Mouse (Mus musculus): ENCODE measurements around the gene Cd46. TPM values are rescaled to one million over a fixed set of nuclear protein-coding genes. Genes with fewer than 3 reads are reported as not detected.

The Cd46 gene
- polyA plus RNA-seq, 1 experiment from 2014 or later, result 1.0 TPM

- H3K36me3 ChIP-seq (ENCODE audit: control insufficient read depth, insufficient read depth, low read length), result no peaks in the 10 kb centered on the region
- WGBS, result 59% methylated on average over 11 of the region's 11 CpGs
- ATAC-seq (replicated peaks; ENCODE audit: low FRiP score, low TSS enrichment, low read depth) (no peak; the same call in 1 of the 2 replicates), DNase-seq (ENCODE audit: low spot score) (peak; percentile 52)
- H3K27ac ChIP-seq (ENCODE audit: low read depth), result no peak overlapping the region
- no peaks in the 10 kb centered on the region for H3K4me1 ChIP-seq (replicated peaks; ENCODE audit: control insufficient read depth, insufficient read depth, low read length)
- H3K9ac ChIP-seq (ENCODE audit: low read length), result no peak overlapping the region
- H3K9me3 ChIP-seq (ENCODE audit: control insufficient read depth, low read length), result no peaks in the 10 kb centered on the region
- peak overlapping the region; percentile 25; the same call in 1 of the 2 replicates for H3K4me2 ChIP-seq (ENCODE audit: low read length)
- no peaks in the 10 kb centered on the region for H3K27me3 ChIP-seq (replicated peaks; ENCODE audit: control insufficient read depth, insufficient read depth, low read length)
- no peak overlapping the region for H3K4me3 ChIP-seq (ENCODE audit: low read depth, low read length)
Observed at GRCm38 (mm10) chr1:195016811-195017501, 75.1 kb downstream of the Cd46 start.

GRCm38 (mm10) chr1:195015281-195015680, 76.8 kb downstream of the Cd46 start:
- ATAC-seq (replicated peaks; ENCODE audit: low FRiP score, low TSS enrichment, low read depth), result no peak
- WGBS, result 89% methylated on average over 1 of the region's 1 CpGs
- Histone ChIP-seq H3K4me1 (replicated peaks; ENCODE audit: control insufficient read depth, insufficient read depth, low read length) (no peaks in the 10 kb centered on the region), H3K4me2 (ENCODE audit: low read length) (no peak overlapping the region), H3K36me3 (ENCODE audit: control insufficient read depth, insufficient read depth, low read length) (no peaks in the 10 kb centered on the region), H3K9ac (ENCODE audit: low read length) (no peak overlapping the region), H3K4me3 (ENCODE audit: low read depth, low read length) (no peak overlapping the region), H3K27ac (ENCODE audit: low read depth) (no peak overlapping the region), H3K27me3 (replicated peaks; ENCODE audit: control insufficient read depth, insufficient read depth, low read length) (no peaks in the 10 kb centered on the region), H3K9me3 (ENCODE audit: control insufficient read depth, low read length) (no peaks in the 10 kb centered on the region)
- DNase-seq (ENCODE audit: low spot score), result no peak

- H3K9ac ChIP-seq (ENCODE audit: low read length), result no peak overlapping the region
- ATAC-seq (replicated peaks; ENCODE audit: low FRiP score, low TSS enrichment, low read depth) (no peak), DNase-seq (ENCODE audit: low spot score) (no peak)
- H3K9me3 ChIP-seq (ENCODE audit: control insufficient read depth, low read length), result no peaks in the 10 kb centered on the region
- H3K4me1 ChIP-seq (replicated peaks; ENCODE audit: control insufficient read depth, insufficient read depth, low read length), result no peaks in the 10 kb centered on the region
- H3K36me3 ChIP-seq (ENCODE audit: control insufficient read depth, insufficient read depth, low read length), result no peaks in the 10 kb centered on the region
- 56% methylated on average over 3 of the region's 3 CpGs for WGBS
- H3K4me2 ChIP-seq (ENCODE audit: low read length), result no peak overlapping the region
- no peak overlapping the region for H3K4me3 ChIP-seq (ENCODE audit: low read depth, low read length)
- no peak overlapping the region for H3K27ac ChIP-seq (ENCODE audit: low read depth)
- H3K27me3 ChIP-seq (replicated peaks; ENCODE audit: control insufficient read depth, insufficient read depth, low read length), result no peaks in the 10 kb centered on the region
Observed at GRCm38 (mm10) chr1:195014201-195014885, 77.7 kb downstream of the Cd46 start.

- H3K4me1 ChIP-seq (replicated peaks; ENCODE audit: control insufficient read depth, insufficient read depth, low read length), result no peaks in the 10 kb centered on the region
- no peaks in the 10 kb centered on the region for H3K36me3 ChIP-seq (ENCODE audit: control insufficient read depth, insufficient read depth, low read length)
- H3K4me2 ChIP-seq (ENCODE audit: low read length), result no peak overlapping the region
- H3K4me3 ChIP-seq (ENCODE audit: low read depth, low read length), result no peak overlapping the region
- 0 out of 2 replicates have a peak, but pooled peaks have one; percentile 47 for ATAC-seq (replicated peaks; ENCODE audit: low FRiP score, low TSS enrichment, low read depth)
- WGBS, result 79% methylated on average over 2 of the region's 2 CpGs
- H3K27me3 ChIP-seq (replicated peaks; ENCODE audit: control insufficient read depth, insufficient read depth, low read length), result no peaks in the 10 kb centered on the region
- no peaks in the 10 kb centered on the region for H3K9me3 ChIP-seq (ENCODE audit: control insufficient read depth, low read length)
- no peak overlapping the region for H3K27ac ChIP-seq (ENCODE audit: low read depth)
- no peak overlapping the region for H3K9ac ChIP-seq (ENCODE audit: low read length)
- DNase-seq (ENCODE audit: low spot score), result no peak
Observed at GRCm38 (mm10) chr1:195012531-195012930, 79.5 kb downstream of the Cd46 start.

- Histone ChIP-seq H3K4me1 (replicated peaks; ENCODE audit: control insufficient read depth, insufficient read depth, low read length) (no peaks in the 10 kb centered on the region), H3K9me3 (ENCODE audit: control insufficient read depth, low read length) (no peaks in the 10 kb centered on the region), H3K27me3 (replicated peaks; ENCODE audit: control insufficient read depth, insufficient read depth, low read length) (no peaks in the 10 kb centered on the region), H3K9ac (ENCODE audit: low read length) (no peak overlapping the region), H3K4me2 (ENCODE audit: low read length) (no peak overlapping the region), H3K27ac (ENCODE audit: low read depth) (no peak overlapping the region), H3K4me3 (ENCODE audit: low read depth, low read length) (no peak overlapping the region), H3K36me3 (ENCODE audit: control insufficient read depth, insufficient read depth, low read length) (no peaks in the 10 kb centered on the region)
- no peak for DNase-seq (ENCODE audit: low spot score)
- ATAC-seq (replicated peaks; ENCODE audit: low FRiP score, low TSS enrichment, low read depth), result no peak
Observed at GRCm38 (mm10) chr1:195006267-195006666, 85.8 kb downstream of the Cd46 start.

GRCm38 (mm10) chr1:195004194-195004593, 87.9 kb downstream of the Cd46 start:
- WGBS, result 82% methylated on average over 1 of the region's 1 CpGs

GRCm38 (mm10) chr1:195003328-195003727, 88.7 kb downstream of the Cd46 start:
- no peak overlapping the region for H3K9ac ChIP-seq (ENCODE audit: low read length)
- no peaks in the 10 kb centered on the region for H3K36me3 ChIP-seq (ENCODE audit: control insufficient read depth, insufficient read depth, low read length)
- H3K4me1 ChIP-seq (replicated peaks; ENCODE audit: control insufficient read depth, insufficient read depth, low read length), result no peaks in the 10 kb centered on the region
- no peaks in the 10 kb centered on the region for H3K27me3 ChIP-seq (replicated peaks; ENCODE audit: control insufficient read depth, insufficient read depth, low read length)
- H3K9me3 ChIP-seq (ENCODE audit: control insufficient read depth, low read length), result no peaks in the 10 kb centered on the region
- 81% methylated on average over 4 of the region's 4 CpGs for WGBS
- no peak overlapping the region for H3K4me2 ChIP-seq (ENCODE audit: low read length)
- DNase-seq (ENCODE audit: low spot score), result no peak
- ATAC-seq (replicated peaks; ENCODE audit: low FRiP score, low TSS enrichment, low read depth), result no peak
- no peak overlapping the region for H3K4me3 ChIP-seq (ENCODE audit: low read depth, low read length)
- H3K27ac ChIP-seq (ENCODE audit: low read depth), result no peak overlapping the region

More at GRCm38 (mm10) chr1:195004194-195004593, 87.9 kb downstream of the Cd46 start:
- Histone ChIP-seq H3K9ac (ENCODE audit: low read length) (no peak overlapping the region), H3K4me1 (replicated peaks; ENCODE audit: control insufficient read depth, insufficient read depth, low read length) (no peaks in the 10 kb centered on the region), H3K36me3 (ENCODE audit: control insufficient read depth, insufficient read depth, low read length) (no peaks in the 10 kb centered on the region), H3K4me3 (ENCODE audit: low read depth, low read length) (no peak overlapping the region), H3K27ac (ENCODE audit: low read depth) (no peak overlapping the region), H3K27me3 (replicated peaks; ENCODE audit: control insufficient read depth, insufficient read depth, low read length) (no peaks in the 10 kb centered on the region), H3K9me3 (ENCODE audit: control insufficient read depth, low read length) (no peaks in the 10 kb centered on the region), H3K4me2 (ENCODE audit: low read length) (no peak overlapping the region)
- no peak for ATAC-seq (replicated peaks; ENCODE audit: low FRiP score, low TSS enrichment, low read depth)
- DNase-seq (ENCODE audit: low spot score), result no peak

- Histone ChIP-seq H3K4me2 (ENCODE audit: low read length) (no peak overlapping the region), H3K36me3 (ENCODE audit: control insufficient read depth, insufficient read depth, low read length) (no peaks in the 10 kb centered on the region), H3K9me3 (ENCODE audit: control insufficient read depth, low read length) (no peaks in the 10 kb centered on the region), H3K27me3 (replicated peaks; ENCODE audit: control insufficient read depth, insufficient read depth, low read length) (no peaks in the 10 kb centered on the region), H3K27ac (ENCODE audit: low read depth) (no peak overlapping the region), H3K4me1 (replicated peaks; ENCODE audit: control insufficient read depth, insufficient read depth, low read length) (no peaks in the 10 kb centered on the region), H3K9ac (ENCODE audit: low read length) (no peak overlapping the region), H3K4me3 (ENCODE audit: low read depth, low read length) (no peak overlapping the region)
- ATAC-seq (replicated peaks; ENCODE audit: low FRiP score, low TSS enrichment, low read depth) (no peak), DNase-seq (ENCODE audit: low spot score) (no peak)
- 87% methylated on average over 1 of the region's 1 CpGs for WGBS
Observed at GRCm38 (mm10) chr1:194998396-194998795, 93.7 kb downstream of the Cd46 start.

GRCm38 (mm10) chr1:194995196-194995595, 96.9 kb downstream of the Cd46 start:
- Histone ChIP-seq H3K27ac (ENCODE audit: low read depth) (no peak overlapping the region), H3K4me3 (ENCODE audit: low read depth, low read length) (no peak overlapping the region), H3K4me2 (ENCODE audit: low read length) (no peak overlapping the region), H3K36me3 (ENCODE audit: control insufficient read depth, insufficient read depth, low read length) (no peaks in the 10 kb centered on the region), H3K9ac (ENCODE audit: low read length) (no peak overlapping the region), H3K9me3 (ENCODE audit: control insufficient read depth, low read length) (no peaks in the 10 kb centered on the region), H3K4me1 (replicated peaks; ENCODE audit: control insufficient read depth, insufficient read depth, low read length) (no peaks in the 10 kb centered on the region), H3K27me3 (replicated peaks; ENCODE audit: control insufficient read depth, insufficient read depth, low read length) (no peaks in the 10 kb centered on the region)
- DNase-seq (ENCODE audit: low spot score), result no peak
- ATAC-seq (replicated peaks; ENCODE audit: low FRiP score, low TSS enrichment, low read depth), result no peak
- WGBS, result 72% methylated on average over 2 of the region's 2 CpGs
